Mouse (Mus musculus) frontal cortex, postnatal 36 days (tissue): ENCODE data around the gene Sstr3.

ENCODE experiments used
- DNase-seq, 2 experiments: peaks; one replicate each; pipeline ENCODE4 v3.0.0; 2022; ENCODE audit warnings: low spot score in 2 of 2

Gene Sstr3

DNA sequence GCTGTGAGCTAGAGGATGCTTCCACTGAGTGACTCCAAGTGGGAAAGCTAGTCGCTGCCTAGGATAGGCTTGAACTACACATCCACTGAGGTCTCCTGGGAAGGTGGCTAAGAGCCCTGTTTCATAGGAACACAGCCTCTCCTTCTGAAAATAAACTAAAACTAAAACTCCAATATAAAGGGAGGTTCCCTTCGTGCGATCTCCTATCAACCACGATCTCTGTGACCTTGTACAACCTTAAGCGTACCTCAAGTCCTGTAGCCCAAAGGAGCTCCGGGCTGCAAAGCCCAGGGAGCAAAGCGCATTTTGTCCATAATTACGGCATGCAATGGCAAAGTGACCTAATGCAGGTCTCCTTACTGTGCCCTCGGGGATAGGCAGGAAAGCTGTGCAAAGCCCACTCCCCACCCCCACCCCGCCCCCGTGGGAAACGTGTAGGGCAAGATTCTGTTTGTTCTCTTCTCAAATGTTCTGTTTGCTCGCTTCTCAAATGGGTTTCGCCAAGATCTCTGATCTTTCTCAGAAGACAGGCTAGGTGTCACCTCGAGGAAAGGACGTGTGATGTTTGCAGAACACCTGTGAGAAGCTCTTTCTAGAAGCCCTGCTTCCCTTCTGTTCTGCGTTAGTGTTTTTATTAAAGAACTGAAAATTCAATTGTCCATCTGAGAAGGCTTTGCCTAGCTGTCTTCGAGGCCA is 41.9 kb downstream of the Sstr3 start:
- no peak for DNase-seq

- no peak for DNase-seq
These were observed 49.5 kb downstream of the Sstr3 start, which contains the start of gene Il2rb for GRCm38 (mm10) chr15:78494968-78495406. Gene Il2rb, minus strand, starts transcription at chr15:78495271.

DNA sequence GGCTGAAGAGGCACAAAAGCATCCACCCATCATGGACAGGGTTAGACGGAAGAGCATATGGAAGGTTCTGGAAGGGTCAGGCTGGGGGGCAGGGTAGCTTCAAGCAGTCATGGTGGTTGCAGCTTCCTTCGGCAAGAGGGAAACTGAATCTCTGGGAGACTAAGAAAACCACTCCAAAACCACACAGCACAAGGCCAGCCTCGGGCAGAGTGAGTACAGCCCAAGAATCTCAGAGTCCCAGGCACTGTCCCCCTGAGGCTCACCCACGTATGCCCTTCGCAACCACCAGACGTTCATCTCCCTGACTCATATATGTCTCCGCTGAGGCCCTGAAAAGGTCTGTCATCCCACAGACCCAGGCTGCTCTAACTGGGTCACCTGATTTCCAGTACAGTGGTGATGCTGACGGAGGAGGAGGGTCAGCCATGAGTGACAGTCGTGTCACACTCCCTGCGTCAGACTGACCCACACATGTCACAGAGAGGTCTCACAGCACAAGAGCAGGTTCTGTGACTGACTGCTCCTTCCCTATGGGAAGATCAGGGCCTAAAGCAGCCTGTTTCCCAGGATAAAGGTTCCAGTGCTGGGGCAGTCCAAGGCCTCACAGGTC is 51.0 kb downstream of the Sstr3 start:
- DNase-seq: no peak

DNA sequence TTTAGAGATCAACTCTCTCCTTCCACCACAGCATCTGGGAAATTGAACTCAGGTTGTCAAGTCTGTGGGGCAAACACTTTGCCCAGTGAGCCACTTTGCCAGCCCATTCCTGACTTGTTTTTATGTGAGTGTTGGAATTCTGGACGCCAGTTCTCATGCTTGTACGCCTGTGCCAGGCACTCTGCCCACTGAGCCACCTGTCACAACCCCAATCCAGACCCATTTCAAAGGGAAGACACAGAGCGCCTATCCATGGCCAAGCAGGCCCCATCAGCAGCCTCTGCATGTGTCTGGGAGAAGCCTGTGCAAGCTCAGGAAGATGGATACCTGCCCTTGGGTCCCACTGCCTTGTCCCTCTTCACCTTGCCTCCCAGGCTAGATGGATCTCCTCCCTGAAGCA is 53.2 kb downstream of the Sstr3 start:
- no peak for DNase-seq

- no peak for DNase-seq
These were observed 54.6 kb downstream of the Sstr3 start for GRCm38 (mm10) chr15:78489906-78490305.

GRCm38 (mm10) chr15:78489248-78489647 is 55.2 kb downstream of the Sstr3 start:
- DNase-seq: no peak

DNA sequence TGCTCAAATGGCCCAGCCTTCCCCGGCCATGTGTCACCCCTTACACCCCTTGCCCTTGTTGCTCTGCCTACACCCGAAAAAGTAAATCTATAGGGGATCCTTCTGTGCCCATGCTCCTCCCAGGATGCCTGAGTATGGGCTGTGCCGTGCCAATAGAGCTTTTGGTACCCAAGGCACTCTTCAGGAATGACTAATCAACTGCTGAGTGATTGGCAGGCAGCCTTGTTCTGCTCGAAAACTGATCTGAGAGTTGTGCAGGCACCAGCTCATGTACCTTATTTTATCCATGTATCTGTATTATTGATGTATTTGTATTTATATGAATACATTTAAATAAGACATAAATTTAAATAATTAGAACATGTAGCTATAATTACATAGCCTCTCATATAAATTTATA is 57.4 kb downstream of the Sstr3 start:
- DNase-seq: no peak
